Mouse (Mus musculus) ovary, adult 10 weeks (tissue): ENCODE measurements around the gene Mas1. TPM values are rescaled to one million over a fixed set of nuclear protein-coding genes. Genes with fewer than 3 reads are reported as not detected.

ENCODE experiments used
- polyA plus RNA-seq: library from polyadenylated mRNA; stranded (reverse); fragments of 350-450 nt; fragmentation: Illumina TruSeq; extraction: RNeasy Lipid Tissue Mini Kit (QIAGEN cat#74804); gene quantifications from one replicate; pipeline ENCODE4 v1.2.3, GENCODE M21; 2014

Gene Mas1
- polyA plus RNA-seq: not detected

DNA sequence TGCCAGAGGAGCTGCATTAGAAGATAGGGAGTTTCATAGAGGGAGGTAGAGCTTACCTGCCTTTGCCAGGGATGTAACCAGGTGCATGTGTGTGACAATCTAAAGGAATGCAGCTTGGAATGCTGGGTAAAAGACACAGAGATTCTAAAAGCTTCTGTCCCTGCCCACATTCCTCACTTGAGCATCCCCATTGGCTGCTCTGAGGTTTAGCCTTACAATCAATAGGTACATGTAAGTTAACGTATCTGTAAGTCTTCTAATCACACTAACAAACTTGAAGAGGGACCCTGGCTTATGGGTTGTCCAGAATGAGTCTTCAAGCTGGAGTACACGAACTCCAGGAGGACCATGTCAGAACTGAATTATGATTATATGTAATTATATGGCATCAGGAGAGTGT is at the start of gene Mas1:
Mas1 (minus strand) TSS at position 101 of the 400 bp plus-strand sequence.

DNA sequence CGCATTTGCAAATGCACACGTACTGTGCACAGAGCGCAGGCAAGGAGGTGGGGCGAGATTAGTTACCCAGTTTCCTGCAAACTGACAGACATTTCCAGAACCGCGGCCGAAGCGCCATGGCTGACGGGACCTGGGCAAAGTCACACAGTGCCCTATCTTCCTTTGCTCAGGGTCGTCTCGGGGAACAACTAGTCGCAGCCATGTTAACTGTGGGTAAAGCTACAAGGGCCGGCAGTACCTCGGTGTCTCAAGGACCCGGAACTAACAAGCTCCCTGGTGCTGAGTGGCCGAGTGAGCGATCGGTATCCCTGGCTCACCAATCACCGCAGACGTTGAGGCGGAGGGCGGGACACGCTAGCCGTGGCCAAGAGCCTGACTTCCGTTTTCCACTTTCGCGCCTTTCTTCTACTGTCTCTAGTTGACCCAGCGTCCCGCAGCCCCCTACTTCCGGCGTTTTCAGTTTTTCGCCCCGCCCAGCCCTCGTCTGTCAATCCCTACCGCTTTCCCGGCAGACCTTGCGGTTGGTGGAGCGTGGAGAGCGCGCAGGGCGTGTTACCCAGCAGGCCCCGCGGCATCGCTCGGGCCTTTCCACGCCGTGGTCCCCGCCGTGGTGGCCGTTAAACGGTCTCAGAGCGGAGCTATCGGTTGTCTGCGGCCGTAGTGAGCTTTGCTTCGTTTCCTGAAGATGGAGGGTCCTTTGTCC is 48.1 kb upstream of the Mas1 start, which contains the start of gene Mrpl18:
Mrpl18 (minus strand) TSS at position 465 of the 703 bp plus-strand sequence.

GRCm38 (mm10) chr17:12915488-12915880 is 47.5 kb upstream of the Mas1 start, which contains the start of gene Tcp1:
Gene Tcp1 (plus strand): TSS chr17:12915701.

DNA sequence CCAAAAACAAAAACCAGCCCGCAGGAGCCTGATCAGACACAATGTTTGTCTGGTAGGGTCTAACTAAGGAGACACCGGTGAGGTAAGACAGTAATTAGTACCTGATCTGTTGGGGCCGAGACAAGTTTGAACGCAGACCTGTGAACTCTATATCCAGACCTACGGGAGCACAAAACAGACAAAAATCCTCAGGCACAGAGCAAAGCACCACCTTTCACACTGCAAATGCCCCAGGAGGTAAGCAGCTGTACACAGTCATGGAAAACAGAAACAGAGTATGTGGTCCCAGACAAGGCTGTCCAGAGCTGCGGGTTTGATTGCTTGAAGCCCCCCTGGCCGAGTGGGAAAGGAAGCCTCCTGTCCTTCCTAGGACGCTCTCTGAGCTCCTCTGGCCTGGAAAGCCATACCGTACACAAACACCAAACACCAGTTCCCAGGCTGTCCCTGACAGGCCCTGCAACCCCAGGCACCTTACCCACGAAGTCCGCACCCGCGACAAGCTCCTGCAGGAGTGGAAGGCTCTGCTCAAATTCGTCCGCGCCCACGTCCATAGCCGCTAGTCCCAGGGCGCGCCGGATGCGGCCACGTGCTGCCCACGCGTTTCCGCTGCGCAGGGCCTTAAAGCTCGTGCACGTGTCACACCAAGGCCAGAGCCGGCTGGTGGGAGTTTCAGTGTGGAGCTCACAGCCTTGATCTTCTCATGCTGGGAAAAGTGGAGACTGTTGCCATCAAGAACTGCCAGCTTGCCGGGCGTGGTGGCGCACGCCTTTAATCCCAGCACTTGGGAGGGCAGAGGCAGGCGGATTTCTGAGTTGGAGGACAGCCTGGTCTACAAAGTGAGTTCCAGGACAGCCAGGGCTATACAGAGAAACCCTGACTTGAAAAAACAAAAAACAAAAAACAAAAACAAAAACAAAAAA is 41.7 kb upstream of the Mas1 start, which contains the start of gene Pnldc1:
Pnldc1 (minus strand) TSS at position 870 of the 920 bp plus-strand sequence.

GRCm38 (mm10) chr17:12875734-12876133 is 7.8 kb upstream of the Mas1 start, which contains the start of gene Mrgprh:
Gene Mrgprh (plus strand): TSS chr17:12876034.

Other genes starting within 250 kb of the Mas1 start
- 1.1 TPM for gene Slc22a1, start 192.3 kb downstream of the Mas1 start, polyA plus RNA-seq
- 16.2 TPM for gene Igf2r, start 98.5 kb downstream of the Mas1 start, polyA plus RNA-seq
- 0.63 TPM for gene Mrgprh, start 7.9 kb upstream of the Mas1 start, polyA plus RNA-seq
- 4.7 TPM for gene Pnldc1, start 42.1 kb upstream of the Mas1 start, polyA plus RNA-seq
- gene Tcp1, start 47.6 kb upstream of the Mas1 start, polyA plus RNA-seq: 690 TPM
- 105 TPM for gene Mrpl18, start 48.2 kb upstream of the Mas1 start, polyA plus RNA-seq
- not detected for gene Acat3, start 72.5 kb upstream of the Mas1 start, polyA plus RNA-seq
- gene Acat2, start 92.6 kb upstream of the Mas1 start, polyA plus RNA-seq: 26.4 TPM
- gene Wtap, start 126.0 kb upstream of the Mas1 start, polyA plus RNA-seq: 188 TPM
- 71.4 TPM for gene Sod2, start 138.7 kb upstream of the Mas1 start, polyA plus RNA-seq
- not detected for gene Gpr31b, start 184.2 kb upstream of the Mas1 start, polyA plus RNA-seq
- not detected for gene Tcp10b, start 193.0 kb upstream of the Mas1 start, polyA plus RNA-seq